ENCODE assay signal across 8 mouse cellular contexts in genomic region chr15:5185366-5186292, GRCm38 (mm10). TPM values are rescaled to one million over a fixed set of nuclear protein-coding genes. Genes with fewer than 3 reads are reported as not detected.
DNase-seq lines count a peak whose midpoint lies in the region; ATAC-seq lines count a peak whose summit lies in the region.

Gene Ttc33 (plus strand): TSS chr15:5185525.

- peak; percentile 93 for ATAC-seq in hindbrain, embryonic 16.5 days

- H3K27ac ChIP-seq in hindbrain, embryonic 16.5 days (ENCODE audit: low read depth, low read length) = peak within 1 kb of the TSS; percentile 86

- no peaks in the 10 kb centered on the region for H3K27me3 ChIP-seq in hindbrain, embryonic 16.5 days (replicated peaks; ENCODE audit: control insufficient read depth, insufficient read depth, low read length)

- peak within 1 kb of the TSS; percentile 98 for H3K4me3 ChIP-seq in hindbrain, embryonic 16.5 days (ENCODE audit: low read length)

- H3K4me2 ChIP-seq in hindbrain, embryonic 16.5 days (ENCODE audit: low read length) = peak within 1 kb of the TSS; percentile 79

- peaks cover 3% of the 10 kb centered on the region; the same call in 1 of the 2 replicates for H3K36me3 ChIP-seq in hindbrain, embryonic 16.5 days (ENCODE audit: control insufficient read depth, insufficient read depth, low read length)

- H3K4me1 ChIP-seq in hindbrain, embryonic 16.5 days (ENCODE audit: control insufficient read depth, insufficient read depth, low read depth, low read length) = peaks cover 19% of the 10 kb centered on the region

- WGBS in hindbrain, embryonic 16.5 days = under 1% methylated on average over 48 of the region's 55 CpGs

- peak within 1 kb of the TSS; percentile 86 for H3K9ac ChIP-seq in hindbrain, embryonic 16.5 days (ENCODE audit: low read depth, low read length)

- peak; percentile 79 for DNase-seq in ZHBTc4 (ENCODE audit: low read depth, low spot score)
- DNase-seq in cerebellum, postnatal 4 days (ENCODE audit: low spot score in 2 of 2) = peak; percentile 52 to 68
- DNase-seq in gastrocnemius, adult 18-20 months (ENCODE audit: low spot score) = peak; percentile 85
- DNase-seq in left cerebral cortex, adult 11 months (ENCODE audit: low spot score) = peak; percentile 68
- DNase-seq in lung, postnatal 36 days = peak; percentile 90
- DNase-seq in retina, embryonic 14.5 days (ENCODE audit: low spot score) = peak; percentile 79
- peak; percentile 72 to 74 for DNase-seq in thymus, postnatal 36 days

- no peaks in the 10 kb centered on the region for H3K9me3 ChIP-seq in hindbrain, embryonic 16.5 days (ENCODE audit: control insufficient read depth, low read length)

RNA-seq across cellular contexts. Expression of gene Ttc33, which starts in this region (rescaled TPM):
- 10 to 100 TPM; 69.0 to 74.1 TPM for total RNA-seq in gastrocnemius, adult 18-20 months (2021)
- 52.5 and 54.3 TPM in 2 replicates for polyA plus RNA-seq in hindbrain, embryonic 16.5 days (2015; fragmentation: Nextera tagmentation; extraction: Ambion mirVana)

Comparison
In these comparisons a context has a peak if more than half of its experiments do, and no peak if none do; other contexts are left out.
1. Peak in every context shown above with its lines: DNase-seq, ATAC-seq, H3K4me3 ChIP-seq and H3K27ac ChIP-seq.